Mouse (Mus musculus): ENCODE measurements around the gene Cysrt1.
A peak's percentile ranks its signal among the peaks of the same experiment; 100 is the strongest.
"Not testable (repeated sequence)": the region's sequence is repeated elsewhere in the genome, so short reads cannot be mapped to it uniquely, and the experiment has no call there.

Cysrt1 gene

DNA sequence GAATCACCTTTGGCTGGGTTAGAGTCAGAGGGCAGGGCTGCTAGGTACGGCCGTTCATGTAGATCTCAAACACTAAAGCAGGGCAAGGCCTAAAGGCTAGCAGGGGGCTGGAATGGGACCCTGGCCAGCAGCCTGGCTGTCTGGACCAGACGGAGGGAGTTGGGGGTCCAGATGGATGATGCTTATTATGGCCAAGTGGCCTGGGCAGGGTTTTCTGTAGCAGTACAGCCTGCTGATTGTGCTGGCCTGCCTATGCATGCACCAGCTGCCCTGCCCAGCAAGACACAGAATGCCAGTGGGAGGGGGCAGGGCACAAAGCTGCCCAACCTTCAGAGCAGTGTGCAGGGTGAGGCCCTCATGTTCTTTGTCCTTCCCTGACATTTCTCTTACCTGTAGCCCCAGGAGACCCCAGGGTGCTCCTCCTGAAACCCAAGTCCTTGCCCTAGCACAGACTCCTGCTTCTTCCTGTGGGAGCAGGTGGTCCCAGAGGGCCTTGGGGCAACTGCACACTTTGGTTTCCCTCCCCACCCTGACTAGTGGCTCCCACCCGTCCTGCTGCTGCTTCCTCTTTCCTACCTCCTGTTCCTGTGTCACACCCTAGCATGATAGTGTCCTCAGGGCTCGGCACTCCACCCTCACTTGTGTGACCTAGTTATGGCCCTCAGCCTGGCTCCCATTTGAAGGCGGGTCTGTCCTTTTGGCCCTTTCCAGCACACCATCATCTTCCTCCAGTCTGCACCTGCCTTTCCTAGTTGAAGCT is 23.8 kb upstream of the Cysrt1 start:
- DNase-seq (ENCODE audit: low spot score in 2 of 2) = peak in 1 of 2 experiments; percentile 17

DNA sequence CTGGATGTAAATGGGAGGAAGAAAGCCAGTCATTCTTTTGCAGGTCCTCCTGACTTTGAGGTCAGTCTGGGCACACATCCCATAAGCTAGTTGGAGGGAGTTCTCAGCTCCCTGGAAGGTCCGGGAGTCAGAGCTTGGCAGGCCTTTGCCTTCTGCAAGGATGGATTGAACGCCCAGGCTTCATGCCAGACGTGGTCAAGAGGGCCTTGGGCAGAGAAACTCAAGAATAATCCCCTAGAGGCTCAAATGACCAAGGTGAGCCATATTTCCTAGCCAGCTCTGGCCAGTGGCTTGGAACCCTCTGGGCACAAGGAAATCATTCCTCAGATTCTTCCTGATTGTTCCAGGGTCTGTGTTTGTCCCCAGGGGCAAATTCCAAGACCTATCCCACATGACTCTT is 22.6 kb upstream of the Cysrt1 start:
- DNase-seq (ENCODE audit: low spot score in 2 of 2) = peak in 1 of 2 experiments; percentile 9

GRCm38 (mm10) chr2:25264286-25264660 is 22.0 kb upstream of the Cysrt1 start:
- no peak for DNase-seq (ENCODE audit: low spot score in 2 of 2)

DNA sequence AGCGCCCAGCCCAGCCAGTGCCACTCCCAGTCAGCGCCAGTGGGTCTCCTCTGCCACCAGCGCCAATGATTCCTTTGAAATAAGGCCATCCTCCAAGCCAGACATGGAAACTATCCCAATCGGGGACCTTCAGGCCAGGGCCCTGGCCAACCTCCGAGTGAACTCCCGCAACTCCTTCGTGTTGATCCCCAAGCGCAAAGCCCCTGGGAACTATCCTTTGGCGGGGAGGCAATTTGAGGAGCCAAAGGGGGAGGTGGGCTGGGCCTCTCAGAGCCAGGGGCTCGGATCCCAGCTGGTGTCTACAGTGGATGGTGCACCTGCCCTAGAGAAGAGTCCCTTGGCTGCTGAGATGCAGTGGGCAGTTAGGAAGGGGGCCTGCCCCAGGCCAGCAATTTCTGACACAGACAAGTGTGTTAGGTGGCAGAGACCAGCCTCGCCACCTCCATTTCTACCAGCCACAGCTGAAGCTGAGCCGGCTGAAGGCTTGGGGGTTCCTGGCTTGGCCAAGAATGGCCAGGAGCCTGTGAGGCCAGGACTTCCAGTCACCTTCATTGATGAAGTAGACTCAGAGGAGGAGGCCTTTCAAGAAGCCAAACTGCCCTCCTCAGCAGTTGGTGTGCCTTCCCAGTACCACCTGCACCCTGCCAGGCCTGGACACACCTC is 21.5 kb upstream of the Cysrt1 start:
- DNase-seq (ENCODE audit: low spot score in 2 of 2) = peak in 1 of 2 experiments; percentile 10

DNA sequence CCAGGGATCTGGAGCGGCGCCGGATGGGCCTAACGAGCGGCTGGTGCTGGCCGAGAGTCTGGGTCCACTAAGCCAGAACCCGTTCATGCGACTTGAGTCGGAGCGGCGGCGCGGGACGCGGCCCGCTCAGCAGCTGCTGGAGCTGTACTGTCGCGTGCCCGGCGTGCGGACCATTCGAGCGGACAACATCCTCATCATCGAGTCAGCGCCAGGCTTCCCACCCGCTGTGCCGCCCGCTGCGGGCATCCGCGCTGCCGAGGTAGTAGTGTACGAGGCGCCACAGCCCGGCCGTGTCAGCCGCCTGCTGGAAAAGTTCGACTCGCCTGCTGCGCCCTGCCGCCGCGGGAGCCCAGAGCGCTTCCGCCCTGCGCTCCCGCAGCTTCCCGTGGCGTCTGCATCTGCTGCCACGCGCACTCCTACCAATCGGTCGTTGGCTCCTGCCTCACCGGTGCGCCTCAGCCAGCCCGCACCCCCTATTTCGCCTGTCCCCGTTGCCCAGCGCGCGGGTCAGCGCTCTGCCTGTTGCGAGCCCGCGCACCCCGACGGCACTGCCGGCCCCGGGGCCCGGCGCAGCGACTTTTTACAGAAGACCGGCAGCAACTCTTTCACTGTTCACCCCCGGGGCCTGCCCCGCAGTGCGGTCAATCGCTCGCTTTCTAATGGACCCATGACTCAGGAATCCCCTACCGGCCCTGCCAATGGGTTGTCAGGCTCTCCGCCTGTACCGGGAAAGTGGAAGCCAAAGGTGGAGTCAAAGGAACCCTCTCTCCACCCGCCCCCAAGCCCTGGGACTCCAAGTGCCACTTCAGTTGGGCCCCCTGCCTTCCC is 20.8 kb upstream of the Cysrt1 start:
- DNase-seq (ENCODE audit: low spot score in 2 of 2) = peak in 1 of 2 experiments; percentile 22

- peak; percentile 91 to 95 for DNase-seq (ENCODE audit: low spot score in 2 of 2)
Measured at GRCm38 (mm10) chr2:25262291-25262767, 20.1 kb upstream of the Cysrt1 start, which contains the start of gene Tprn. Gene Tprn, plus strand, starts transcription at chr2:25262618.

GRCm38 (mm10) chr2:25261870-25262269 is 19.6 kb upstream of the Cysrt1 start:
- peak in 1 of 2 experiments; percentile 8 for DNase-seq (ENCODE audit: low spot score in 2 of 2)

- DNase-seq (ENCODE audit: low spot score in 2 of 2) = no peak
Measured at GRCm38 (mm10) chr2:25258887-25259286, 16.6 kb upstream of the Cysrt1 start.

- not testable (repeated sequence) for DNase-seq (ENCODE audit: low spot score in 2 of 2)
Measured at GRCm38 (mm10) chr2:25257250-25257649, 15.0 kb upstream of the Cysrt1 start.

- not testable (repeated sequence) for DNase-seq (ENCODE audit: low spot score in 2 of 2)
Measured at GRCm38 (mm10) chr2:25256443-25257109, 14.3 kb upstream of the Cysrt1 start.

DNA sequence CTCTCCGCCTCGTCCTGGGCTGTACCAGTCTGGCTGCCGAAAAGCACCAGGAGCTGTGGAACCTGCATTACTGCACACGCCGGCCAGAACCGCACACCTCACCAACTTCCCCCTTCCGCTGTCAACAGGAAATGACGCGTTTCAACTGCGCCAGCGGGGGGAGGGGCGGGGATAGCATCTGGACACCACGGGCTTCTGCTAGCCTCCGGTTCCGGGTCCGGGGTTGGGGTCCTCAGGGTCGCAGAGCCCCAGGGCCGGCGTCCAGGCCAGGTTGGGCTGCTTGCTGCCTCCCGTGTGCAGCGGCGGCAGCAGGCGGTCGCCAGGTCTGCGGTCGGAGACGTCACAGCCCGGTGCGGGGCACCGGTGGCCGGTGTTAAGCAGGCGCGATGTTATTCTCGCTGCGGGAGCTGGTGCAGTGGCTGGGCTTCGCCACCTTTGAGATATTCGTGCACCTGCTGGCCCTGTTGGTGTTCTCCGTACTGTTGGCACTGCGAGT is 13.1 kb upstream of the Cysrt1 start, which contains the start of gene Tmem203:
Gene Tmem203 (plus strand): TSS at position 156 of the 496 bp plus-strand sequence.
- DNase-seq (ENCODE audit: low spot score in 2 of 2) = peak; percentile 77 to 83

DNA sequence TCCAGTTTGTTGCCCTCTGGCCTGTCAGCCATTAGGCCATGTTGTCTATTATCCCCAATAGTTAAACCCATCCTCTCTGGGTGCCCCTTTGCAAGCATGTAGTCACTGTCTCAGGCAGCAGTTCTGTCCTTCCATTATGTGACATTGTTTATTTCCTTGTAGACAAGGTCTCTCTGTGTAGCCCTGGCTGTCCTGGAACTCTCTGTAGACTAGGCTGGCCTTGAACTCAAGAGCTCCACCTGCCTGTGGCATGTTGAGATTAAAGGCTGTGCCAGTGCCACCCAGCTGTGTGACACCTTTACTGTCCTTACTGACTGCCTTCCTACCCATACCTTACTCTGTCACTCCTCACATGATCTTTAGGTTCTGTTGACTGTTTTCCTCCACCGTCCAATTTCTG is 10.1 kb upstream of the Cysrt1 start:
- DNase-seq (ENCODE audit: low spot score in 2 of 2) = no peak

GRCm38 (mm10) chr2:25246183-25247072 is 4.2 kb upstream of the Cysrt1 start, which contains the start of gene AL732309.1:
Gene AL732309.1, minus strand, starts transcription at chr2:25246863.
- no peak for DNase-seq (ENCODE audit: low spot score in 2 of 2)

GRCm38 (mm10) chr2:25244144-25244543 is 1.9 kb upstream of the Cysrt1 start:
- no peak for DNase-seq (ENCODE audit: low spot score in 2 of 2)

DNA sequence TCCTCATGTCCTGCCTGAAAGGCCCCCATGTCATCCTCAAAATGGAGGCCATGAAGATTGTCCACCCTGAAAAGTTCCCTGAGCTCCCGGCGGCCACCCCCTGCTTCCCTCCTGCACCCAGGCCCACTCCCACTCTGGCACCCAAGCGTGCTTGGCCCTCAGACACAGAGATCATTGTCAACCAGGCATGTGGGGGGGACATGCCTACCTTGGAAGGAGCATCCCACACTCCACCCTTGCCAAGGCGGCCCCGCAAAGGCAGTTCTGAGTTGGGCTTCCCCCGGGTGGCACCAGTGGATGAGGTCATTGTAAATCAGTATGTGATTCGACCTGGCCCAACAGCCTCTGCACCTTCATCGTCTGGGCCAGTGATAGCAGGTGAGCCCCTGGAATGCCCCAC is 1.1 kb upstream of the Cysrt1 start:
- no peak for DNase-seq (ENCODE audit: low spot score in 2 of 2)

DNA sequence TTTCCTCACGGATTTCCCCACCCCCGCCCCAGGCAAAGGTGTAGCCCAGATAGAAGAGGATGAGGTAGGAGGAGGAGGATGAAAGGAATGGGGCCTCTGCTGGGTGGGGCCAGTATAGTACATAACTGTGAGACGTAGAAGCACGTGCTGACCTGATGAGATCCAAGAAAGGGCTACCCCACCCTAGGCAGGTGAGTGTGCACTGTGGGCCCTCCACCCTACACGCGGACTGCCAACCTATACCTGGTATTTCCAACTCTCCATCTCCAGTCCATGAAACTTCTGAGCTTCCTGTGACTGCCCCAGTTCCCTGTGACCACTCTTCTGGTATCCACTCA is 845 bp downstream of the Cysrt1 start:
- DNase-seq (ENCODE audit: low spot score in 2 of 2) = no peak

DNA sequence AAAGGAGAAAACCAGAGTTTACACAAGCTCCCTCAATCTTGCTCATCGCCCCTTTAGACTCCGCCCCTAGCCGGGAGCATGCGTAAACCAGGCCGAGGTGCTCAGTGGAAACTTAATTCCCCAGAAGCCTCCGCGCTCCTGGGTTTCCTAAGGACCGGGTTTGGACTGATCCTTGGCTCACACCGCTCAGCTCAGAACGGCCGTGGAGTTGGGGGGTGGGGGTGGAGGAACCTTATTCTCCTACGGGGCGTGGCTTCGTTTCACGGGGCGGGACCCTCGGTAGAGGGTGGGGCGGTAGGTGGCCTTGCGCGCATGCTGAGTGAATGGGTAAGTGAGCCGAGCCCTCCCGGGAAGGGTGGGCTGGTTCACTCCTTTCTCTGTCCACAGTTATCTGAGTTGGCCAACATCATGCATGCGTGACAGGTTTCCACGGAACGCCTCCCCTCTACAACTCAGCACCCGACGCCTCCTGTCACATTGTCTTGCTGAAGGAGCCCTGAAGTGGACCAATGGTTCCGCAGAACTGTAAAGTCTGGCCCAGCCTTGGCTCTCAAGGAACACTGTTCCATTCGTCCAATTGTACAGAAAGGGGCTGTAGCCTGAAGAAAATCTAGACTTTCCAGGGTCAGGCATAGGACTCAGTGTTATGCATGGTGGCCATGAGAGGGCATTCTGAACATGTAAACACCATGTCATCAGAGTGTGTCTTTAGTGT is 1.4 kb downstream of the Cysrt1 start:
- peak in 1 of 2 experiments; percentile 66 for DNase-seq (ENCODE audit: low spot score in 2 of 2)

- DNase-seq (ENCODE audit: low spot score in 2 of 2) = no peak
Measured at GRCm38 (mm10) chr2:25240310-25240709, 1.9 kb downstream of the Cysrt1 start.

GRCm38 (mm10) chr2:25239766-25240165 is 2.5 kb downstream of the Cysrt1 start:
- no peak for DNase-seq (ENCODE audit: low spot score in 2 of 2)

DNA sequence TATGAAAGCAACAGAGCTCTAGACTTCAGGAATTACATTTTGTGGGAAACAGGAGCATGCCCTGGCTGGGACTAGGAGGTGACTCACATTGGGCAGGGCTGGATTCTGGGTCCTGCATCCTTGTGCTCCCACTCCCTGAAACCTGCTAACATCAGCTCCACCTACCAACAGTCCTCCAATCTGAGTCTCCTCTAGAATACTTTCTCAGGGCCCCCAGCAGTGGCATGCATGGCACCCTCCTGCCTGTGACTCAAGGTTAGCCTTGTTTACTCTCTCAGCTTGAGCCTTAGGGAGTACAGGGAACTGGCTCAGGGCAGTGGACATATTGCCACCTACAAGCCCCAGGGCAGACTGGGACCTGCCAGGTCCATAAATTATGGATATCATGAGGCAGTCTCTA is 4.1 kb downstream of the Cysrt1 start:
- DNase-seq (ENCODE audit: low spot score in 2 of 2) = no peak
